Mouse (Mus musculus) erythroblast, embryonic 14.5 days (primary cell): ENCODE data around the gene Ep400.

Experiments used
- GATA1 ChIP-seq: IDR thresholded peaks from 2 replicates; pipeline ENCODE4 v1.6.1; 2012; ENCODE audit warnings: low read length, inconsistent platforms, mixed read lengths
- TAL1 ChIP-seq: IDR thresholded peaks from 3 replicates; pipeline ENCODE4 v1.6.1; 2012; ENCODE audit warnings: low read length, inconsistent platforms, mixed read lengths

GRCm38 (mm10) chr5:110624319-110624718, 146.2 kb downstream of the Ep400 start:
- TF ChIP-seq TAL1 (no peak), GATA1 (no peak)
